Mouse (Mus musculus) bone marrow macrophage, adult 2 months (primary cell): ENCODE data around the gene Kansl3.

ENCODE experiments used
- CTCF ChIP-seq: IDR thresholded peaks from 2 replicates; pipeline ENCODE4 v1.5.1; 2012; ENCODE audit warnings: low read depth, mild to moderate bottlenecking, low read length, moderate library complexity
- POLR2A ChIP-seq: IDR thresholded peaks from 2 replicates; pipeline ENCODE4 v1.6.1; 2012; ENCODE audit warnings: mild to moderate bottlenecking, low read depth, low read length, borderline replicate concordance

GRCm38 (mm10) chr1:36323746-36324448 is 45.1 kb downstream of the Kansl3 start:
- TF ChIP-seq CTCF = no peak
- no peak for TF ChIP-seq POLR2A
